14 mouse cellular contexts compared by ENCODE assay signal in genomic region chr15:59754906-59755305, GRCm38 (mm10).
DNase-seq lines count a peak whose midpoint lies in the region; ATAC-seq and TF ChIP-seq lines count a peak whose summit lies in the region.
"Had no signal": no experiment of that assay in that cellular context is flagged by ENCODE, and none has a peak within 500 bp of the region (broad histone marks: within the 10 kb centered on the region; RNA-seq: fewer than 3 reads in every experiment).

No protein-coding gene starts in this region.

- TF ChIP-seq CTCF in lung, postnatal 0 days (IDR thresholded peaks at IDR 0.05), result no peak

- peak; percentile 53 for ATAC-seq in frontal cortex, adult (ENCODE audit: low TSS enrichment)
- ATAC-seq in lung, postnatal 0 days, result no peak
- no peak for ATAC-seq in stomach, embryonic 14.5 days (ENCODE audit: insufficient number of reproducible peaks, insufficient read depth, low FRiP score, low read depth)
- ATAC-seq: forebrain, embryonic 14.5 days had no signal

- H3K27me3 ChIP-seq in lung, postnatal 0 days (replicated peaks; ENCODE audit: insufficient read depth, low read length), result no peaks in the 10 kb centered on the region
- H3K27me3 ChIP-seq in stomach, embryonic 14.5 days (ENCODE audit: control insufficient read depth, insufficient read depth, low read length), result no peaks in the 10 kb centered on the region

- no peaks in the 10 kb centered on the region for H3K4me1 ChIP-seq in lung, postnatal 0 days (ENCODE audit: insufficient read depth, low read depth, low read length)
- H3K4me1 ChIP-seq in stomach, embryonic 14.5 days (ENCODE audit: control insufficient read depth, insufficient read depth, low read length), result no peaks in the 10 kb centered on the region

- no peaks in the 10 kb centered on the region for H3K9me3 ChIP-seq in lung, postnatal 0 days (ENCODE audit: low read length)
- H3K9me3 ChIP-seq in stomach, embryonic 14.5 days (ENCODE audit: control insufficient read depth, low read depth, low read length), result no peaks in the 10 kb centered on the region

- no peak for DNase-seq in frontal cortex, postnatal 36 days (ENCODE audit: low spot score in 2 of 2)
- no peak for DNase-seq in lung, postnatal 0 days (ENCODE audit: low spot score)
- DNase-seq in lung, postnatal 25 days (ENCODE audit: low spot score), result no peak
- peak; percentile 28 for DNase-seq in R1 (ENCODE audit: low read depth, low spot score)
- no peak for DNase-seq in urinary bladder, adult 18-20 months (ENCODE audit: low spot score in 2 of 2)
- DNase-seq in cerebellum, postnatal 14 days, result no peak
- DNase-seq: adrenal gland, postnatal 36 days; kidney, adult 9 months; right cerebral cortex, postnatal 14 days; thymus, postnatal 4 days had no signal

- peak overlapping the region; percentile 41; the same call in 1 of the 2 replicates for H3K4me2 ChIP-seq in lung, postnatal 0 days (replicated peaks; ENCODE audit: low read depth, low read length)
- H3K4me2 ChIP-seq in stomach, embryonic 14.5 days (replicated peaks; ENCODE audit: low read depth, low read length), result peak overlapping the region; percentile 31
- H3K4me2 ChIP-seq: hindbrain, embryonic 14.5 days had no signal

- no peak overlapping the region for H3K27ac ChIP-seq in lung, postnatal 0 days (ENCODE audit: low read length)
- H3K27ac ChIP-seq in stomach, embryonic 14.5 days (ENCODE audit: low read length), result no peak overlapping the region
- H3K27ac ChIP-seq: hindbrain, embryonic 14.5 days had no signal

- no peak overlapping the region for H3K9ac ChIP-seq in lung, postnatal 0 days (replicated peaks; ENCODE audit: low read depth)
- H3K9ac ChIP-seq in stomach, embryonic 14.5 days (replicated peaks; ENCODE audit: low read depth, low read length), result no peak overlapping the region
- H3K9ac ChIP-seq: hindbrain, embryonic 14.5 days had no signal

- 47% methylated on average over 13 of the region's 13 CpGs for WGBS in lung, postnatal 0 days
- WGBS in stomach, embryonic 14.5 days, result 51% methylated on average over 13 of the region's 13 CpGs

- H3K36me3 ChIP-seq in lung, postnatal 0 days (ENCODE audit: insufficient read depth, low read length), result no peaks in the 10 kb centered on the region
- H3K36me3 ChIP-seq in stomach, embryonic 14.5 days (ENCODE audit: control insufficient read depth, insufficient read depth, low read length), result no peaks in the 10 kb centered on the region

- TF ChIP-seq EP300 in lung, postnatal 0 days (IDR thresholded peaks at IDR 0.05), result no peak

- no peak overlapping the region for H3K4me3 ChIP-seq in lung, postnatal 0 days (ENCODE audit: low read depth, low read length)
- H3K4me3 ChIP-seq in stomach, embryonic 14.5 days (ENCODE audit: low read depth, low read length), result no peak overlapping the region; the same call in 1 of the 2 replicates
